Mouse (Mus musculus) stomach, postnatal 0 days (tissue): Measurements from ENCODE around the gene Ciz1.

Experiments
- CTCF ChIP-seq: IDR thresholded peaks from 2 replicates; pipeline ENCODE4 v1.5.1; 2016; ENCODE audit warnings: antibody characterized with exemption, low read depth, mild to moderate bottlenecking, moderate library complexity
- EP300 ChIP-seq: optimal IDR thresholded peaks from 2 replicates; pipeline ENCODE3; 2016; ENCODE audit warnings: antibody characterized with exemption

DNA sequence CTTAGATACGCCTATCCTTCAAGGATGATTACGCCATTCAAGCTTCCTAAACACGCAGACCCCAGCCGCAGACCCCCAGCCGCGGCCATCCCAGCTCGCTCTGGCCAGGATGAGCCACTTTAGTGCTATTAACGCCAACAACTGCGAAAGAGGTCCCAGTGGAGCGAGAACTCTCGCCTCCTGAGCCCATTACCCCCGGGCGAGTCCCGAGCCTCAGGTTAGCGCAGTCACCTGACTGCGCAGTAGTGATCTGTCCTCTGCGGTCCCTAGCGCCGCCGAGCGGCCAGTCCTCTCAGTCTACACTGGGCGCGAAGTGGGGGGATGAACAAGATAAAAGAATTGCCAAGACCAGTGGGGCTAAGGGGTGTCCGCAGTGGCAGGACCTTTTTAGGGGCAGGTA, 9.3 kb downstream of the Ciz1 start:
- peak; percentile 79 for TF ChIP-seq CTCF
- TF ChIP-seq EP300, result no peak
